Mouse (Mus musculus) adrenal gland, postnatal 25 days (tissue): ENCODE results near the gene Tnfsf12. TPM values are rescaled to one million over a fixed set of nuclear protein-coding genes. Genes with fewer than 3 reads are reported as not detected.

Experiments
- DNase-seq: peaks from one replicate; pipeline ENCODE4 v3.0.0; 2021; ENCODE audit warnings: mixed read lengths
- total RNA-seq: library from RNA; stranded (reverse); gene quantifications from 2 replicates; pipeline ENCODE4 v1.2.3, GENCODE M21; 2021

Gene Tnfsf12
- total RNA-seq, 1 experiment from 2014 or later: 25.6 TPM

GRCm38 (mm10) chr11:69680136-69680855 is 15.4 kb downstream of the Tnfsf12 start:
- DNase-seq: no peak

GRCm38 (mm10) chr11:69679144-69679543 is 16.5 kb downstream of the Tnfsf12 start:
- DNase-seq: no peak

GRCm38 (mm10) chr11:69672211-69672706 is 23.4 kb downstream of the Tnfsf12 start, which contains the start of gene Eif4a1:
TSS of gene Eif4a1 (minus strand) at chr11:69672423.
- peak; percentile 98 for DNase-seq

GRCm38 (mm10) chr11:69671726-69672124 is 23.9 kb downstream of the Tnfsf12 start:
- DNase-seq: no peak

GRCm38 (mm10) chr11:69670786-69671725 is 24.6 kb downstream of the Tnfsf12 start:
- peak; percentile 98 for DNase-seq

- no peak for DNase-seq
These were observed 29.0 kb downstream of the Tnfsf12 start for GRCm38 (mm10) chr11:69666665-69667005.

- DNase-seq: no peak
These were observed 29.5 kb downstream of the Tnfsf12 start, which contains the start of gene Cd68 for GRCm38 (mm10) chr11:69665961-69666664. TSS of gene Cd68 (minus strand) at chr11:69666153.

GRCm38 (mm10) chr11:69665457-69665960 is 30.1 kb downstream of the Tnfsf12 start:
- DNase-seq: no peak

GRCm38 (mm10) chr11:69664841-69665240 is 30.8 kb downstream of the Tnfsf12 start:
- DNase-seq: no peak

- peak; percentile 51 for DNase-seq
These were observed 31.9 kb downstream of the Tnfsf12 start for GRCm38 (mm10) chr11:69663795-69664194.

- peak; percentile 12 for DNase-seq
These were observed 32.5 kb downstream of the Tnfsf12 start for GRCm38 (mm10) chr11:69662967-69663671.

GRCm38 (mm10) chr11:69662213-69662966 is 33.3 kb downstream of the Tnfsf12 start, which contains the start of gene Mpdu1:
TSS of gene Mpdu1 (minus strand) at chr11:69662642.
- DNase-seq: peak; percentile 91

GRCm38 (mm10) chr11:69661221-69661881 is 34.3 kb downstream of the Tnfsf12 start:
- peak; percentile 46 for DNase-seq

- no peak for DNase-seq
These were observed 38.2 kb downstream of the Tnfsf12 start for GRCm38 (mm10) chr11:69657462-69657881.

- peak; percentile 18 for DNase-seq
These were observed 38.8 kb downstream of the Tnfsf12 start for GRCm38 (mm10) chr11:69656617-69657461.

GRCm38 (mm10) chr11:69656065-69656455 is 39.6 kb downstream of the Tnfsf12 start:
- peak; percentile 13 for DNase-seq

- DNase-seq: peak; percentile 67
These were observed 40.2 kb downstream of the Tnfsf12 start, which contains the start of gene Sox15 for GRCm38 (mm10) chr11:69655264-69656064. TSS of gene Sox15 (plus strand) at chr11:69655314.

GRCm38 (mm10) chr11:69654760-69655159 is 40.9 kb downstream of the Tnfsf12 start:
- no peak for DNase-seq
